Mouse (Mus musculus) megakaryocyte-erythroid progenitor cell, adult 5 weeks (primary cell): ENCODE measurements around the gene Abcf2. TPM values are rescaled to one million over a fixed set of nuclear protein-coding genes. Genes with fewer than 3 reads are reported as not detected.

ENCODE experiments used
- polyA plus RNA-seq: library from polyadenylated mRNA; stranded (reverse); fragments of >175 nt; gene quantifications from 2 replicates; pipeline ENCODE4 v1.2.3, GENCODE M21; 2012

Gene Abcf2
- 57.9 and 63.6 TPM in 2 replicates for polyA plus RNA-seq

DNA sequence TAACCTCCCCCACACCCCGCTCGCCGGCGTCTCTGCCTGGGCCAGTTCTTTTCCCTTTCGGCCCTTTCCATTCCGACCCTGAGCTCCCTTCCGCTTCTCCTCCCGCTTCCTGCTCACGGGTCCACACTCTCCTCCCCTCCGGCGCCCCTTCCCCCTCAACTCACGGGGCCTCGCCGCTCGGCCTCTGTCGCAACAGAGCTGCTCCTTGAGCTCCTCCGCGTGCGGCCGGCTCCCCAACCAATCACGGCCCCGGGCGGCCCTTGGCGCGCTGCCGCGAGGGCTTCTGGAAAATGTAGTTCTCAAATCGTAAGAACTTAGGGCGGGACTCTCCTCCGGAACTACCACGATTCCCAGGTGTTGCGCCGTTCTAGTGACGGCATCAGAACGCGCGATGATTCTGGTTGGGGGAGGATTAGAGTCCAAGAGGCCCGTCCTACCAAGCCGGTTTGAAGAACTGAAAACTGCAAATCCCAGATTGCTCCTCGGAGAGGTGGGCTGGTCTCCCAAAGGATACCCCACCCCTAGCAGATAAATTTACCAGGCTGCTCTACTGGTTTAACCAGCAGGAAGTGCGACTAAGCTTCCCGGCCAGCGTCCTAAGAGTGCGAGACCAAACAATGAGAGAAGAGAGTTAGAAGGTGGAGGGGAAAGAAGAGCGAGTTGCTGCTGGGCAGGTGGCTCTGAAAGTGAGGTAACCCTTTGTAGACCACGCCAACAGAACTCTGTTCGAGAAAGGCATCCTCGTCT is at the start of gene Abcf2:
Abcf2 (minus strand) TSS at position 285 of the 747 bp plus-strand sequence.

DNA sequence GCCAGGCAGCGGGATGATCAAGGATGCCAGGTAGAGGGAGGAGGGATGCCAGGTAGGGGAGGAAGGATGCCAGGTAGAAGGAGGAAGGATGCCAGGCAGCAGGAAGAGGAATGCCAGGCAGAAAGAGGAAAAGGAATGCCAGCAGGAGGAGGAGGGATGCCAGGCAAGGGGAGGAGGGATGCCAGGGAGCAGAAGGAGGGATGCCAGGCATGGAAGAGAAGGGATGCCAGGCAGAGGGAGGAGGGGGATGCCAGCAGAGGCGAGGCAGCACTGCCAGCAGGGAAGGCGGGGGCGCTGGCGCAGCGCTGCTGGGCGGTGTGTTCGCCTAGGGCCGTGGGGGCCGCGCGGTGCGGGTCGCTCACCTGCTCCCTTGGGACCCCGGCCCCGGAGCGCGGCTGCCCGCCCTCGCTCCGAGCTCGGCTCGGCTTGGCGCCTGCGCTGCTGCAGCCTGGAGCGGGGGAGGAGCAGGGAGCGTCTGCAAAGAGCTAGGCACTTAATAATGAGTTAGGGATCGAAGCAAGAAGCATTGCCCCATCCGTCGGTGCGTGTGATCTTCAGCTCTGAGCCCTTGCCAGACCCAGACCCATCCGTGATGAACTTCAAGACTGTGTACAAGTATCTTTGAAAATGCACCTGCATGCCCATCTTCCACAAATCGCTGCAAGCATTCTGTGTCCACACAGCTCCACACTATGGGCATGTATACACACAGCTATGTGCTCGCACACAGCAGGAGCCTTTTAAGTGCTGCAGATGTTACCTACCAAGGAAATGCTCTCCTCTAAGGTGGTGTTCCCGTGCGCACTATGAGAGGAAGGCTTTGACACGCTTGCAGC is 46.9 kb upstream of the Abcf2 start, which contains the start of gene Smarcd3:
Smarcd3 (minus strand) TSS at position 426 of the 836 bp plus-strand sequence.

DNA sequence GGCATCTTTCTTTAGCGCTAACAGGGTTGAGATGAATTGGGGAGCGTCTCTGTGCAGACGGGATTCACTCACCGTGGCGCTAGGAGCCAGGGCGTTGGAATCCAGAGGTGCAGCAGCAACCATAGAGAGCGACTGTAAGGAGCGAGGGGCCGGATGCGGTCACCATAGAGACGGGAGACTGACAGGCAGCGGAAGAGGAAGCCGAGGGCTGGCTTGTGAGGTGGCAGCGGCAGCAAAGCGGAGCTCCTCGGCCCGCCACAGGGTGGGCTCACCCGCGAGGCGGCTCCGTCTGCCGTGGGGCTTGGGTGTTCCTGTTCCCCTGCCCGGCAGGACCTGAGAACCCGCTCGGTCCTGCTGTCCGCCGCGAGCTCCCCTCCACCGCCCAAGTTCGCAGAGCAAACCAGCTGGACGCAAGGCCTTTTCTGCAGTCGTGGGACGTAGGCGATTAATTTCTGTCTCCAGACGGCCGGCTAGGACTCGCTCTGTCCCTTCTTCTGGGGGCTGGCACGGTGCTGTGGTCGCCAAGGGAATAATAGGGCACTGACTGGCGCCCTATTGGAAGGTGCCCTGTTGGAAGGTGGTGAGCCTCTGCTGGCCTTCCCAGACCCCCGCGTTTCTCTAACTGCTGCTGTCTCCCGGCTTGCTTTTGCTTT is 9.4 kb upstream of the Abcf2 start, which contains the start of gene Chpf2:
Chpf2 (plus strand) TSS at position 195 of the 653 bp plus-strand sequence.

DNA sequence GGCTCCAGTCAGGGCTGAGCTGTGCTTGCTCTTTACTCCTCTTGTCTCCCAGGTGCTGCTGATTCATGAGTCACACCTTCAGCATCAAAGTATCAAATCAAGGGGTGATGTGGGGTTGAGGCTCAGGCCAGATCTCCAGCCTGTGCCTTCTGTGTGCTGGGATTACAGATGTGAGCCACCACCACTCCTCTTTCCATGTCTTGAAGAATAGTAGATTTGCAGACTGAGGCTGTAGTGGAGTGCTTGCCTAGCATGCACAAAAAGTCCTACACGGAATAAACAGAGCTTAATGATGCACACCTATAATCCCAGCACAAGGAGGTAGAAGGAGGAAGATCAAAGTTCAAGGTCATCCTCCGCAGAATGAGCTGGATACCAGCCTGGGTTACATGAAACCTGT is 20.6 kb downstream of the Abcf2 start, which contains the start of gene 4931409K22Rik:
4931409K22Rik (minus strand) TSS at position 101 of the 400 bp plus-strand sequence.

DNA sequence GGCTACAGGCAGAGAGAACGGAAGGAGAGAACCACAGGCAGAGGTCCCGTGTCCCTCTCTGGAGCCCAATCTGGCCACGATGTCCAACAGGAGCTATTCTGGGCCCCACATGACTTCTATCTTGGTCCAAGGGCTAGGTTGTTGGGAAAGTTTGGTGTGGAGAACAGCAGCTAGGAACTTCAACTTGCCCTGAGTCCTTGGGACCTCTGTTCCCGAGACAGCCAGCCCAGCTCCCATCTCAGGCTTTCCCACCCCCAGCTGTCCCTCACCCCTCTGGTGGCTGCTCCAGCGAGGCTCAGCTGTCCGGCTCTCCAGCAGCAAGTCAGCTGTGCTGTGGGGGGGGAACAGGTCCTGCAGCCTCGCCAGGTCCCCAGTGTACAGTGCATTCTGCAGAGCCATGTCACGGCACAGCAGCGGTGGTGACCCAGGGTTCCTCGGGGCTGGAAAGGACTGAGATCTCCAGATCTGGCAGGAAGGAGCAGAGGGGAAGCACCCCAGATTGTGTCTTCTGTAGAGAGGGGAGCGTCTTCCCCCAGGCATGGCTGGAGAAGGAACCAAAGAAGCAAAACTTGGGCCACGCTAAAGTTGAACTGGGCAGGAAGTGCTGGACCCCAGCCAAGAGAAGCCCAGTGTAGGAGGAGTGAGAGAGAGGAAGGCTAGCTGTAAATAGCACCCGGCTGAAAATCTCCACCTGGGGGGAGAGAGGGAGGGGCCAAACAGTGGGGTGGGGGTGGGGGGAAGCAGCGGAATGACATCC is 36.7 kb downstream of the Abcf2 start, which contains the start of gene Asb10:
Asb10 (minus strand) TSS at position 592 of the 757 bp plus-strand sequence.

DNA sequence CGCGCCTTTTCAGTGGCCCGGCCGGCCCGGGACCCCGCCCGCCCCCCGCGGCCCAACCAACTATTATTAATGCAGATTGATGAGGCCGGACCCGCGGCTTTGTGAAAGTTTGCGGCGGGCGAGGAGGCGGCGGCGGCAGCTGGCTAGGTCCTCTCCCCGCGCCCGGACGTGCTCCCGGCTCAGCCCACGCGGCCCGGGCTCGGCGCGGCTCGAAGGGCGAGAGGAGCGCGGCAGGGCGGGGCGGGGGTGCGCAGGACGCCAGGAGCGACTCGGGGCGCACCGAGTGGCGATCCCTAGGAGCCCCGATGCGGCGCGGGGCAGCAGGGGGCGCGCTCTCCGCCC is 50.4 kb downstream of the Abcf2 start, which contains the start of gene Gbx1:
Gbx1 (minus strand) TSS at position 314 of the 342 bp plus-strand sequence.

Other genes starting within 250 kb of the Abcf2 start
- gene Kcnh2, start 225.9 kb downstream of the Abcf2 start, polyA plus RNA-seq = 1.2 and 3.4 TPM in 2 replicates
- gene Nos3, start 212.7 kb downstream of the Abcf2 start, polyA plus RNA-seq = 0.01 and 0.04 TPM in 2 replicates
- gene Atg9b, start 185.3 kb downstream of the Abcf2 start, polyA plus RNA-seq = 9.1 and 12.0 TPM in 2 replicates
- gene Abcb8, start 183.8 kb downstream of the Abcf2 start, polyA plus RNA-seq = 39.0 and 46.9 TPM in 2 replicates
- gene Asic3, start 164.1 kb downstream of the Abcf2 start, polyA plus RNA-seq = 0.59 and 0.61 TPM in 2 replicates
- 14.9 and 15.2 TPM in 2 replicates for gene Cdk5, start 153.9 kb downstream of the Abcf2 start, polyA plus RNA-seq
- gene Slc4a2, start 153.6 kb downstream of the Abcf2 start, polyA plus RNA-seq = 43.0 and 45.9 TPM in 2 replicates
- 187 and 193 TPM in 2 replicates for gene Fastk, start 132.2 kb downstream of the Abcf2 start, polyA plus RNA-seq
- gene Tmub1, start 129.6 kb downstream of the Abcf2 start, polyA plus RNA-seq = 37.1 and 49.8 TPM in 2 replicates
- 162 and 186 TPM in 2 replicates for gene Agap3, start 125.3 kb downstream of the Abcf2 start, polyA plus RNA-seq
- gene Gbx1, start 50.3 kb downstream of the Abcf2 start, polyA plus RNA-seq = 0.02 and 0.04 TPM in 2 replicates
- 0.08 and 0.11 TPM in 2 replicates for gene Asb10, start 36.5 kb downstream of the Abcf2 start, polyA plus RNA-seq
- gene 4931409K22Rik, start 20.7 kb downstream of the Abcf2 start, polyA plus RNA-seq = not detected in 2 replicates
- gene Chpf2, start 9.3 kb upstream of the Abcf2 start, polyA plus RNA-seq = 40.3 and 46.2 TPM in 2 replicates
- 0.12 and 0.13 TPM in 2 replicates for gene Smarcd3, start 46.9 kb upstream of the Abcf2 start, polyA plus RNA-seq
- 28.5 and 29.5 TPM in 2 replicates for gene Nub1, start 108.1 kb upstream of the Abcf2 start, polyA plus RNA-seq
- 0.62 and 1.1 TPM in 2 replicates for gene Wdr86, start 153.3 kb upstream of the Abcf2 start, polyA plus RNA-seq
- gene Crygn, start 180.5 kb upstream of the Abcf2 start, polyA plus RNA-seq = 1.5 and 6.2 TPM in 2 replicates